Mouse (Mus musculus) ES-Bruce4 (cell line): ENCODE results near the gene Zswim7. TPM values are rescaled to one million over a fixed set of nuclear protein-coding genes. Genes with fewer than 3 reads are reported as not detected.

Experiments
- H3K27ac ChIP-seq: 2 replicates; pipeline ENCODE4 v1.5.1; 2012; ENCODE audit warnings: low read length, inconsistent platforms; ENCODE audit not compliant: insufficient read depth
- H3K27me3 ChIP-seq: 2 replicates; pipeline ENCODE4 v1.6.1; 2012; ENCODE audit warnings: mild to moderate bottlenecking, low read length, inconsistent platforms; ENCODE audit not compliant: control insufficient read depth, poor library complexity, insufficient read depth, severe bottlenecking
- H3K36me3 ChIP-seq: 2 replicates; pipeline ENCODE4 v1.6.1; 2012; ENCODE audit warnings: inconsistent platforms, mild to moderate bottlenecking, low read length, moderate library complexity; ENCODE audit not compliant: control insufficient read depth, poor library complexity, insufficient read depth, severe bottlenecking
- H3K4me1 ChIP-seq: one replicate; pipeline ENCODE4 v1.8.1; 2011; ENCODE audit warnings: low read length; ENCODE audit not compliant: control insufficient read depth, insufficient read depth
- H3K4me3 ChIP-seq: 2 replicates; pipeline ENCODE4 v1.5.1; 2011; ENCODE audit warnings: low read depth, mild to moderate bottlenecking, low read length
- H3K9ac ChIP-seq: 2 replicates; pipeline ENCODE4 v1.6.1; 2012; ENCODE audit warnings: low read depth, mild to moderate bottlenecking, inconsistent platforms; ENCODE audit not compliant: poor library complexity, severe bottlenecking
- H3K9me3 ChIP-seq: replicated peaks from 2 replicates; pipeline ENCODE4 v1.6.1; 2012; ENCODE audit warnings: mild to moderate bottlenecking, low read length, inconsistent platforms; ENCODE audit not compliant: control insufficient read depth, poor library complexity, insufficient read depth, severe bottlenecking
- CTCF ChIP-seq: IDR thresholded peaks from one replicate; pipeline ENCODE4 v1.8.1; 2011; ENCODE audit warnings: low read depth, low read length
- EP300 ChIP-seq: IDR thresholded peaks from 2 replicates; pipeline ENCODE4 v1.6.1; 2011; ENCODE audit warnings: low read depth, low read length; ENCODE audit not compliant: insufficient read depth
- POLR2A ChIP-seq: IDR thresholded peaks from one replicate; pipeline ENCODE4 v1.8.1; 2011; ENCODE audit warnings: low read length; ENCODE audit not compliant: insufficient read depth
- polyA plus RNA-seq: library from polyadenylated mRNA; stranded (reverse); fragments of >200 nt; gene quantifications from 2 replicates; pipeline ENCODE4 v1.2.4, GENCODE M21; 2011; ENCODE audit warnings: low read depth; ENCODE audit not compliant: missing spikeins, insufficient read depth, insufficient read length

The Zswim7 gene
- polyA plus RNA-seq, 1 experiment, result 20.2 TPM

- no peak overlapping the region for H3K4me3 ChIP-seq
- H3K4me1 ChIP-seq, result no peaks in the 10 kb centered on the region
- no peak overlapping the region for H3K9ac ChIP-seq
- no peaks in the 10 kb centered on the region for H3K9me3 ChIP-seq
- TF ChIP-seq POLR2A, result no peak
- no peak for TF ChIP-seq CTCF
- no peak for TF ChIP-seq EP300
- no peaks in the 10 kb centered on the region for H3K36me3 ChIP-seq
- H3K27me3 ChIP-seq, result no peaks in the 10 kb centered on the region
- no peak overlapping the region for H3K27ac ChIP-seq
These were observed 14.5 kb downstream of the Zswim7 start for GRCm38 (mm10) chr11:62266466-62267214.

GRCm38 (mm10) chr11:62265642-62266041 is 15.5 kb downstream of the Zswim7 start:
- Histone ChIP-seq H3K9me3 (no peaks in the 10 kb centered on the region), H3K4me1 (no peaks in the 10 kb centered on the region), H3K9ac (no peak overlapping the region), H3K4me3 (no peak overlapping the region), H3K27ac (no peak overlapping the region), H3K36me3 (no peaks in the 10 kb centered on the region), H3K27me3 (no peaks in the 10 kb centered on the region)
- TF ChIP-seq POLR2A (no peak), EP300 (no peak), CTCF (no peak)

GRCm38 (mm10) chr11:62264018-62264417 is 17.2 kb downstream of the Zswim7 start:
- no peak overlapping the region for H3K9ac ChIP-seq
- no peaks in the 10 kb centered on the region for H3K9me3 ChIP-seq
- H3K27me3 ChIP-seq, result no peaks in the 10 kb centered on the region
- H3K36me3 ChIP-seq, result no peaks in the 10 kb centered on the region
- H3K27ac ChIP-seq, result no peak overlapping the region
- H3K4me3 ChIP-seq, result no peak overlapping the region
- no peak for TF ChIP-seq POLR2A
- TF ChIP-seq EP300, result no peak
- no peak for TF ChIP-seq CTCF
- H3K4me1 ChIP-seq, result no peaks in the 10 kb centered on the region

GRCm38 (mm10) chr11:62263599-62263998 is 17.6 kb downstream of the Zswim7 start:
- Histone ChIP-seq H3K4me1 (no peaks in the 10 kb centered on the region), H3K27me3 (no peaks in the 10 kb centered on the region), H3K9me3 (no peaks in the 10 kb centered on the region), H3K4me3 (no peak overlapping the region), H3K27ac (no peak overlapping the region), H3K36me3 (no peaks in the 10 kb centered on the region), H3K9ac (no peak overlapping the region)
- TF ChIP-seq EP300 (no peak), POLR2A (no peak), CTCF (no peak)

- Histone ChIP-seq H3K36me3 (no peaks in the 10 kb centered on the region), H3K4me1 (no peaks in the 10 kb centered on the region), H3K9ac (no peak overlapping the region), H3K27ac (no peak overlapping the region), H3K9me3 (no peaks in the 10 kb centered on the region), H3K27me3 (no peaks in the 10 kb centered on the region), H3K4me3 (no peak overlapping the region)
- TF ChIP-seq CTCF, result no peak
- no peak for TF ChIP-seq POLR2A
- TF ChIP-seq EP300, result no peak
These were observed 22.0 kb downstream of the Zswim7 start for GRCm38 (mm10) chr11:62259214-62259613.

GRCm38 (mm10) chr11:62253380-62253779 is 27.8 kb downstream of the Zswim7 start:
- H3K4me1 ChIP-seq, result no peaks in the 10 kb centered on the region
- H3K9ac ChIP-seq, result no peak overlapping the region
- H3K27ac ChIP-seq, result no peak overlapping the region
- TF ChIP-seq POLR2A, result no peak
- no peak for TF ChIP-seq EP300
- no peak for TF ChIP-seq CTCF
- H3K4me3 ChIP-seq, result no peak overlapping the region
- H3K36me3 ChIP-seq, result no peaks in the 10 kb centered on the region
- peaks cover 4% of the 10 kb centered on the region for H3K27me3 ChIP-seq
- no peaks in the 10 kb centered on the region for H3K9me3 ChIP-seq
